Mouse (Mus musculus) myocyte (in vitro differentiated cells): ENCODE measurements around the gene Gk.

Experiments
- MYOD1 ChIP-seq, 3 experiments: IDR thresholded peaks; one replicate each; pipeline ENCODE4 v1.6.1; 2011; ENCODE audit warnings: control low read depth in 2 of 3, low read depth in 2 of 3, mild to moderate bottlenecking in 2 of 3, moderate library complexity in 1 of 3; ENCODE audit not compliant: insufficient read length in 2 of 3, control insufficient read depth in 1 of 3
- POLR2A ChIP-seq: IDR thresholded peaks from one replicate; pipeline ENCODE4 v1.6.1; 2011; ENCODE audit warnings: low read depth, mild to moderate bottlenecking, control low read depth, moderate library complexity; ENCODE audit not compliant: insufficient read length
- TCF3 ChIP-seq: IDR thresholded peaks from one replicate; pipeline ENCODE4 v1.6.1; 2011; ENCODE audit warnings: low read depth, control low read depth; ENCODE audit not compliant: insufficient read length
- USF1 ChIP-seq: IDR thresholded peaks from one replicate; pipeline ENCODE4 v1.6.1; 2011; ENCODE audit warnings: low read depth, mild to moderate bottlenecking, control low read depth, moderate library complexity

GRCm38 (mm10) chrX:85683723-85684122, 92.9 kb downstream of the Gk start:
- TF ChIP-seq USF1 = no peak
- TF ChIP-seq POLR2A = no peak
- no peak for TF ChIP-seq MYOD1 (IDR thresholded peaks at IDR 0.05; ENCODE audit: control insufficient read depth in 1 of 3, insufficient read length in 2 of 3, low read depth in 2 of 3)
- no peak for TF ChIP-seq TCF3
